ENCODE assay signal across 11 mouse cellular contexts in the genomic region with DNA sequence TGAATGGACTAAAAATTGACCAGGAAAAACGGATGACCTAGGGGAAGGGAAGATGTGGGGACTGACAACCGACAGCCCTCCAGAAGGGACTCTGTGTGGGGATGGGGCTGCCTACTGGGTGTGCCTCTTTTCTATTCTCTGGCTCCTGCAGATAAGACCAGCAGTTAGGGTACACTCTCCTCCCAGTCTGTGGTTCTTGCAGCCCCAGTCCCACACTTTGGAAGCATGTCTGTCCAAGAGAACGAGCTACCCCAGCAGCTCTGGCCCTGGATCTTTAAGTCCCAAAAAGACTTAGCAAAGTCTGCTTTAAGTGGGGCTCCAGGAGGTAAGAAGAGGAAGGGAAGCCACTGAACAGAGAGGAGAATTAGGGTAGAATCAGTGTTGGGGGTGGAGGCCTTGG. TPM values are rescaled to one million over a fixed set of nuclear protein-coding genes. Genes with fewer than 3 reads are reported as not detected.
A peak's percentile ranks its signal among the peaks of the same experiment; 100 is the strongest.
DNase-seq lines count a peak whose midpoint lies in the region; ATAC-seq and TF ChIP-seq lines count a peak whose summit lies in the region.
"Had no signal": no experiment of that assay in that cellular context is flagged by ENCODE, and none has a peak within 500 bp of the region (broad histone marks: within the 10 kb centered on the region; RNA-seq: fewer than 3 reads in every experiment).

TSS of gene Pklr (plus strand) at position 185 of the 400 bp plus-strand sequence.

- peak within 1 kb of the TSS; percentile 29 for H3K4me2 ChIP-seq in heart, embryonic 12.5 days
- H3K4me2 ChIP-seq in liver, embryonic 15.5 days: peak within 1 kb of the TSS; percentile 75
- H3K4me2 ChIP-seq: forebrain, embryonic 13.5 days; midbrain, embryonic 12.5 days had no signal

- WGBS in heart, embryonic 12.5 days: 61% methylated on average over 3 of the region's 3 CpGs
- WGBS in liver, embryonic 15.5 days (ENCODE audit: insufficient replicate concordance): 10% methylated on average over 3 of the region's 3 CpGs

- no peak within 1 kb of the TSS for H3K9ac ChIP-seq in heart, embryonic 12.5 days
- H3K9ac ChIP-seq in ES-E14 (ENCODE audit: insufficient read depth, low read depth, low read length, poor library complexity, severe bottlenecking): peak within 1 kb of the TSS; percentile 60; the same call in 1 of the 2 replicates
- H3K9ac ChIP-seq in liver, embryonic 15.5 days: peak within 1 kb of the TSS; percentile 69
- H3K9ac ChIP-seq: forebrain, embryonic 13.5 days; midbrain, embryonic 12.5 days had no signal

- no peaks in the 10 kb centered on the region for H3K9me3 ChIP-seq in heart, embryonic 12.5 days (replicated peaks)
- no peaks in the 10 kb centered on the region for H3K9me3 ChIP-seq in ES-E14 (ENCODE audit: control insufficient read depth, insufficient read depth, low read depth, low read length)
- no peaks in the 10 kb centered on the region for H3K9me3 ChIP-seq in liver, embryonic 15.5 days (replicated peaks)
- H3K9me3 ChIP-seq: forebrain, embryonic 13.5 days; midbrain, embryonic 12.5 days had no signal

- peak within 1 kb of the TSS; percentile 1; the same call in 1 of the 2 replicates for H3K4me3 ChIP-seq in heart, embryonic 12.5 days
- peak within 1 kb of the TSS; percentile 50 to 57; a peak in 2 of 4 replicates for H3K4me3 ChIP-seq in ES-E14 (ENCODE audit: insufficient read depth in 1 of 2, low read depth in 1 of 2, low read length in 2 of 2, poor library complexity in 1 of 2, severe bottlenecking in 1 of 2)
- peak within 1 kb of the TSS; percentile 70 for H3K4me3 ChIP-seq in liver, embryonic 15.5 days (replicated peaks)
- H3K4me3 ChIP-seq: forebrain, embryonic 13.5 days; midbrain, embryonic 12.5 days had no signal

- in situ Hi-C loops in ES-E14 (cut with MboI; ENCODE audit: low sequenced_read_pairs in 2 of 2, unreplicated experiment in 2 of 2): no loop called here

- no peaks in the 10 kb centered on the region for H3K36me3 ChIP-seq in heart, embryonic 12.5 days
- H3K36me3 ChIP-seq in ES-E14 (ENCODE audit: control insufficient read depth, insufficient read depth, low read length, poor library complexity, severe bottlenecking): no peaks in the 10 kb centered on the region
- peaks cover 23% of the 10 kb centered on the region for H3K36me3 ChIP-seq in liver, embryonic 15.5 days (replicated peaks)
- H3K36me3 ChIP-seq: midbrain, embryonic 12.5 days had no signal

- intact Hi-C loops in heart, postnatal 36 days (cut with DNase I): no loop called here

- no peak for DNase-seq in heart, postnatal 36 days
- DNase-seq in ES-E14 (ENCODE audit: low read depth, low spot score): no peak
- no peak for DNase-seq in frontal cortex, postnatal 25 days (ENCODE audit: low spot score in 2 of 2)
- no peak for DNase-seq in lung, postnatal 10 days
- DNase-seq in urinary bladder, postnatal 36 days (ENCODE audit: low spot score in 2 of 2): no peak
- DNase-seq: cerebellum, postnatal 10 days had no signal

- peak; percentile 61; the same call in 1 of the 2 replicates for ATAC-seq in heart, embryonic 12.5 days (ENCODE audit: insufficient number of reproducible peaks, low FRiP score)
- ATAC-seq in erythroblast, adult 5-6 weeks (replicated peaks; ENCODE audit: low FRiP score, poor library complexity, severe bottlenecking): peak; percentile 22
- peak; percentile 58 for ATAC-seq in liver, embryonic 15.5 days (ENCODE audit: insufficient read depth)
- ATAC-seq: forebrain, embryonic 13.5 days had no signal

- no peak within 1 kb of the TSS for H3K27ac ChIP-seq in heart, embryonic 12.5 days (ENCODE audit: poor library complexity, severe bottlenecking)
- H3K27ac ChIP-seq in ES-E14 (ENCODE audit: insufficient read depth, low read depth, low read length, poor library complexity, severe bottlenecking): no peak within 1 kb of the TSS
- H3K27ac ChIP-seq in liver, embryonic 15.5 days (replicated peaks): peak within 1 kb of the TSS; percentile 90
- H3K27ac ChIP-seq: forebrain, embryonic 13.5 days; midbrain, embryonic 12.5 days had no signal

- H3K4me1 ChIP-seq in heart, embryonic 12.5 days (replicated peaks): peaks cover 12% of the 10 kb centered on the region
- H3K4me1 ChIP-seq in ES-E14 (ENCODE audit: control insufficient read depth in 2 of 2, insufficient read depth in 2 of 2, low read length in 2 of 2, poor library complexity in 1 of 2): peaks cover 0 to 6% of the 10 kb centered on the region in 2 experiments; a peak in 1 of 4 replicates
- peaks cover 91% of the 10 kb centered on the region for H3K4me1 ChIP-seq in liver, embryonic 15.5 days (replicated peaks)

- H3K27me3 ChIP-seq in heart, embryonic 12.5 days (replicated peaks): peaks cover 23% of the 10 kb centered on the region
- H3K27me3 ChIP-seq in liver, embryonic 15.5 days: no peaks in the 10 kb centered on the region
- H3K27me3 ChIP-seq: forebrain, embryonic 13.5 days had no signal

TF ChIP-seq in ES-E14, 5 proteins besides CTCF, POLR2A, EP300 and RAD21:
- TF ChIP-seq MAFK (IDR thresholded peaks at IDR 0.05; ENCODE audit: insufficient read depth, low read depth, low read length) (no peak), CHD2 (IDR thresholded peaks at IDR 0.05; ENCODE audit: low read depth, low read length) (no peak), ZNF384 (IDR thresholded peaks at IDR 0.05; ENCODE audit: low read depth, low read length) (no peak), HCFC1 (IDR thresholded peaks at IDR 0.05; ENCODE audit: borderline replicate concordance, insufficient read depth, low read length) (no peak), ZC3H11A (IDR thresholded peaks at IDR 0.05; ENCODE audit: borderline replicate concordance, low read depth, low read length) (no peak)

RNA-seq across cellular contexts. Expression of gene Pklr, which starts in this region (rescaled TPM):
- polyA plus RNA-seq in heart, embryonic 12.5 days (2016; fragmentation: Nextera tagmentation; extraction: Ambion mirVana): 1.7 and 2.8 TPM in 2 replicates
- total RNA-seq in heart, postnatal 36 days (2021): not detected
- total RNA-seq in ES-E14 (2012; rRNA removed): 0.85 and 0.90 TPM in 2 replicates
- total RNA-seq in erythroblast, adult 5-6 weeks (2015; ENCODE audit: low replicate concordance): 22.5 and 23.4 TPM in 2 replicates
- total RNA-seq in erythroblast, adult 5-6 weeks (2017; ENCODE audit: low replicate concordance): 5.6 and 5.7 TPM in 2 replicates
- 102 and 104 TPM in 2 replicates for polyA plus RNA-seq in liver, embryonic 15.5 days (2015; fragmentation: Nextera tagmentation; extraction: Ambion mirVana)

Comparison
In these comparisons a context has a peak if more than half of its experiments do, and no peak if none do; other contexts are left out.
1. RNA of gene Pklr (polyA plus RNA-seq): 102 to 104 TPM in liver, embryonic 15.5 days; 1.7 to 2.8 TPM in heart, embryonic 12.5 days; every median in the first group is over 10 times any median in the second.
2. H3K4me3 ChIP-seq: peak in every context shown above with its lines; median percentile 70 in liver, embryonic 15.5 days; 54 in ES-E14; 1 in heart, embryonic 12.5 days.
3. Peak in every context shown above with its lines, with median percentiles within 50 percentile points of each other: ATAC-seq.